Mouse (Mus musculus): ENCODE measurements around the gene Obscn.
"Not testable (repeated sequence)": the region's sequence is repeated elsewhere in the genome, so short reads cannot be mapped to it uniquely, and the experiment has no call there.

Gene Obscn

GRCm38 (mm10) chr11:58958536-58958935 is 177.7 kb downstream of the Obscn start:
- no peak for DNase-seq

- DNase-seq = no peak
These were observed 178.8 kb downstream of the Obscn start for GRCm38 (mm10) chr11:58957226-58957914.

- DNase-seq = no peak
These were observed 180.3 kb downstream of the Obscn start for GRCm38 (mm10) chr11:58955868-58956257.

- no peak for DNase-seq
These were observed 180.9 kb downstream of the Obscn start for GRCm38 (mm10) chr11:58955143-58955867.

DNA sequence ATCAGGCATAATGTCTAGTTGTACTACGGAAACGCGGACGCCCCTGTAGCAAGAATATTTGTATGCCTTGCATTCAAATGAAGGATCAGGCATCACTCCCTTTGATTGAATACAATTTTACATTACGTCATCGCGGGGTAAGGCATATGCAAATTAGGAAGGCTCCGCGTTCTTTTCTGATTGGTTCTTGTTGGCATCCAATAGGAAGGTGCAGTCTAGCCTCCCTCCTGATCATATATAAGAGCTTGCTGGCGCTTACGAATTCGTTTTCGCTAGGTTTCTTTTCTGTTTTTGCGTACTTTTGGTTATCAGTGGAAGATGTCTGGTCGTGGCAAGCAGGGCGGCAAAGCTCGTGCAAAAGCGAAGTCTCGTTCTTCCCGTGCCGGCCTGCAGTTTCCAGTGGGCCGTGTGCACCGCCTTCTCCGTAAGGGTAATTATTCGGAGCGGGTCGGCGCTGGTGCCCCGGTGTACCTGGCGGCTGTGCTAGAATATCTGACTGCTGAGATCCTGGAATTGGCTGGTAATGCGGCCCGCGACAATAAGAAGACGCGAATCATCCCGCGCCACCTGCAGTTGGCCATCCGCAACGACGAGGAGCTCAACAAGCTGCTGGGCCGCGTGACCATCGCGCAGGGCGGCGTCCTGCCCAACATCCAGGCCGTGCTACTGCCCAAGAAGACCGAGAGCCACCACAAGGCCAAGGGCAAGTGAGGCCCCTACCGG is 181.6 kb downstream of the Obscn start, which contains the start of the genes Hist3h2a and Trim17:
Gene Hist3h2a (plus strand): TSS at position 266 of the 723 bp plus-strand sequence.
Gene Trim17 (plus strand): TSS at position 266 of the 723 bp plus-strand sequence.
- peak; percentile 85 for DNase-seq

- DNase-seq = not testable (repeated sequence)
These were observed 182.1 kb downstream of the Obscn start for GRCm38 (mm10) chr11:58954170-58954419.

DNA sequence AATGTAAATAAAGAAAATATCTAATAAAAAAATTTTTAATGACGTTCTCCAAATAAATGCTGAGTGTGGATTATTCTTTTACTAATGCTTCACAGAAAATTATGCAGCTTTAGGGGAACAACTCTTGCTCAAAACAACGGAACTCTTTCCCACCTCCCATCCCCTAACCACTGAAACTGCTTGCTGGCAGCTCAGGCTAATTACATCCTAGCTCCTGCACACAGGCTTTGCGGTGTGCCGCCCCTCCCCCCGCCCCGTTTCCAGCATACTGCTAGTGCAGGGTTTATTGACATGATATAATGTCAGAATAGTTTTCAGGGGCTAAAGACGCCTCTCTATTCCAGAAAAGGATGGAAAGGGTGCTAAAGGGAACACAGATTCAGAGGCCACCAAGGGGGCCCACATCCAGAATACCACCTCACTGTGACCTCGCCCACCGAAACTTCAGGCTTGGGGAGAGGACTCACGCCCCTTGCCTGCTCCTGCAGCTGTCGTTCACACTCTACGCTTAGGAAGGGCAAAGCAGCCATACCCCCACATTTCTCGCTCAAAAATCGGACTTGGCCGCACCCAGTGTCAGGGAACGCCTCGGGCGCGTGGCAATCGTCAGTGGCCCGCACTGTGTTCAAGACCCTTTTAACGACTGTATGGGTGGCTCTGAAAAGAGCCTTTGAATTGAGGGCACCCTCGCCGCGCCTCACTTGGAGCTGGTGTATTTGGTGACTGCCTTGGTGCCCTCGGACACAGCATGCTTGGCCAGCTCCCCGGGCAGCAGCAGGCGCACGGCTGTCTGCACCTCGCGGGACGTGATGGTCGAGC is 182.6 kb downstream of the Obscn start:
- DNase-seq = no peak

DNA sequence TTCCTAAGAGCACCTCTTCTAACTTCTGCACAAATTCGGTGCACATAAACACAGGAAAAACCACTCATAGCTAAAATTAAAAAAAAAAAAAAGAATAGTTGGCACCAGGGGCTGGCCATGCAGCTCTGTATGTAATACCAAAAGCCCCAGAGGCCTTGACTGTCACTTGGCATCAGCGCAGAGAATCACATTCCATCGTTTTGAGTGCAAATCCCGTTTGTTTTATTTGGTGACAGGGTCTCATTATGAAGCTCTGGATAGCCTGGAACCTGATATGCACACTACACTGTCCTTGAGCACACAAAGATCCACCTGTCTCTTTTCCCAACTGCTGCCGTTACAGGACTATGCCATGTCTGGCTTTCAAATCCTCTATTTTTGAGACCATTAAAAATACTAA is 185.0 kb downstream of the Obscn start:
- DNase-seq = no peak

DNA sequence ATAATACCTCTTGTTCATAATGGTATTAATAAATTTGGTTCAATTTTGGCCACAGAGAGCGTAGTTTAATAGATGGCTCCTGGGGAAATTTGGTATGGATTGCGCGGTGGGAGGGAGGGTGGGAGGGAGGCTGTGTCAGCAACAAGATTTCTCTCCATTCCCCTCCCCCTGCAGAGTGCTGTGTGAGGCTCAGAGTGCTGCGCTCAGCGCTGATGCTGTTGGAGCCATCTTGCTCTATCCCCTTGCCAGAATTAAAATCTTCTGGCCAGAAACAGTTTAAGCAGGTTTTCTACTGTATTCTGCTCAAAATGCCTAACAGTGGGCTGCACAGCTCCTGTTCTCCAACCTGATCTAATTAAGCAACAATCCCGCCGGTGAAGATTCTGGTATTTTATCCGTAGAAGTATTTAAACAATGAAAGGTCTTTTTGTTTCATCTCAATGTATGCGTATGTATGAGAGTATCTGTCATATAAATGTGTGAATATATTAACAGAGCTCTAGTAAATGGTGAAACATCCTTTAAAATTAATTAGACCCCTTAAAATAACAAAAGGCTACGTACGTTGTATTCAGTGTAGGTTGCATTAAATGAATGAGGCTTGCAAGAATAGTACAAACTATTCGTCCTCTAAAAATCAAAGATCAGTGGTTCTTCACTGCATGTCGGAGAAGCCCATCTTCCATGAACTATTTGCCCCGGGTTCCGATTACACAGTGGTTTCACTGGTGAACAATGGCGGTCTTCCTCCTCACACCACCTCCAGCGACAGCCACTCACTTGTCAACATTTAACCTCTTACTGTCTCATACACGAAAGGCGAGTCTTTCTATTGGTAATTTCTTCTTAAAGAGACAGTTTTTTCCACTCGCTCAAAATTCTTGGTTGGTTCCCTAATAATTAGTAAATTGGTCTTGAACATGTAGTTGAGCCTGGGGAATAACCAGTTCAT is 186.4 kb downstream of the Obscn start:
- DNase-seq = peak; percentile 66

DNA sequence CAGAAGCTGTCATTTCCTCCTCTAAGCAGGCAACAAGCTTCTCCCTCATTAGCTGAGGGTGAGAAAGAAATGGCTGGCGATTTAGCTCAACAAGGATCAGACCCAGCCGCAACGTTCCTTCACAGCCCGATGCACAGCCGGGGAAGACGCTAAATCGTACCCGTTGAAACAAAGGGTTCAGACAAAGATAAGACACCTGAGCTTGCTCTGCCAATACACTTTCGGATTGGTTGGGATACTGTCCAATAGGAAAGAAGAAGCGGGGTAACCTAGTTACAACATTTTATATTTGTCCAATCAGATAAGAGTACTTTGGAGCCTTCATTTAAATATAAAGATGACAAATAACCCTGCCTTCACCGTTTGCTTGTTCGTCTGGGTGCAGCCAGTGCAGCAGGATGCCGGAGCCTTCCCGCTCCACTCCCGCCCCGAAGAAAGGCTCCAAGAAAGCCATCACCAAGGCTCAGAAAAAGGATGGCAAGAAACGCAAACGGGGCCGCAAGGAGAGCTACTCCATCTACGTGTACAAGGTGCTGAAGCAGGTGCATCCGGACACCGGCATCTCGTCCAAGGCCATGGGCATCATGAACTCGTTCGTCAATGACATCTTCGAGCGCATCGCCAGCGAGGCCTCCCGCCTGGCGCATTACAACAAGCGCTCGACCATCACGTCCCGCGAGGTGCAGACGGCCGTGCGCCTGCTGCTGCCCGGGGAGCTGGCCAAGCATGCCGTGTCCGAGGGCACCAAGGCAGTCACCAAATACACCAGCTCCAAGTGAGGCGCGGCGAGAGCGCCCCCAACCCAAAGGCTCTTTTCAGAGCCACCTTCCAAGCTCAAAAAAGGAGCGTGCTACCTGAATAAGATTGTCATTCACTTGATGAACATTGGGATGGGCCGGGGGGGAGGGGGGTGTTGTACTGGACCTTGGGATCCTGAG is 187.4 kb downstream of the Obscn start, which contains the start of gene Hist3h2ba:
Gene Hist3h2ba (plus strand): TSS at position 379 of the 938 bp plus-strand sequence.
- DNase-seq = peak; percentile 60

DNA sequence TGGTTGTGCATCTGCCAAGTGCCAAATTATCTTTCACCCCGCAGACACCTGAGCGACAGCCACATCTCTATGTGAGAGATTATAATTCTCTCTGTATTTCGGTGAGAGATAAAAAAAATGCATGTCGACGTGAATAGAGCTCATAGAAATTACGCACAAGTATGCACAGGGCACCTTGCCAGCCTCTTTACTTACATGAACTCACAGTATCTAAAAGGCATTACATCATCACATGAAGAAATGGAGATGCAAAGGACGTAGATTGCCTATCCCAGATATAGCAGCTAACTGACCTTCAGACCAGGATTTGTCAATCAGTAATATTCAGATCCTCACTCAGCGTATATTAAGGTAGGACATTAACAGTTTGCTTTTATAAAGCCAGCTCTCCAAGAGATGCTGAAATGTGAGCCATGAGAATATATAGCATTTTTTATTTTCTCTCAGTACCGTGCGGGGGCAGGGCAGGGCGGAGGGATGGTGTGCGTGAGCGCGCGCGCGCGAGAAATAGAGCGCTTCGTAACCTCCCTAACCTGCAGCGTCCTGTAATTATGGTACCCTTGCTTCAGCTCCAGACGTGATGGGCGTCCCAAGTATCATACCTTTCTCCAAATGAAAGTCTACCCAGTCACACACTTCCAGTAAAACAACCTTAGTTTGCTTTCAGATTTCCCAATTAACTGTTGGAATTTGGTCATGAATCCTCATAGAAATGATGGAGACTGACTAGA is 188.2 kb downstream of the Obscn start:
- DNase-seq = peak; percentile 71

- DNase-seq = no peak
These were observed 188.9 kb downstream of the Obscn start for GRCm38 (mm10) chr11:58947306-58947705.

Data from right cerebral cortex, postnatal 14 days (tissue).